Mouse (Mus musculus): ENCODE data around the gene Ppm1l. TPM values are rescaled to one million over a fixed set of nuclear protein-coding genes. Genes with fewer than 3 reads are reported as not detected.

The Ppm1l gene
- polyA plus RNA-seq, 1 experiment from 2014 or later: 17.2 TPM

DNA sequence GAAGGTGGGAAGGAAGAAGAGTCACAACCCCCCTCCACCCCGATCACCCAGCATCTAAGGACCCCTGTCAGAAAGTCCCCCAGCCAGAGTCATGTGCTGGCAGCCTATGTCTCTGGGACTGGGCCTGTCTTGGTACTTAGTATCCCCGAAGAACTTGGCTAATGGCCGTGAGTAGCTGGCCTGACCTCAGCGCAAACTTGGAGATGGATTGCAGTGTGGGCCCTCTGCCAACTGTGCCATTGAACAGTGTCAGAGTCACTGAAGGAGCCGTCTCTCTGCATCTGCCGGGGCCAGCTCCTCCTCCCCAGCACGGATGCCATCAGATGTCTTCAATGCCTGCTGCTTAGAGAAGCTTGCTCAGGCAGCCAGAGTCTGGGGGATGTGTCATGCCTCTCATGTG, 26.4 kb upstream of the Ppm1l start:
- Histone ChIP-seq H3K36me3 (ENCODE audit: control insufficient read depth, insufficient read depth, low read length) (no peaks in the 10 kb centered on the region), H3K4me3 (ENCODE audit: low read depth, low read length) (no peak overlapping the region), H3K27me3 (ENCODE audit: control insufficient read depth, insufficient read depth, low read length) (no peaks in the 10 kb centered on the region), H3K9ac (ENCODE audit: low read depth, low read length) (no peak overlapping the region), H3K4me2 (replicated peaks; ENCODE audit: low read depth, low read length) (no peak overlapping the region), H3K27ac (ENCODE audit: low read depth, low read length) (no peak overlapping the region), H3K4me1 (replicated peaks; ENCODE audit: control insufficient read depth, insufficient read depth, low read length) (no peaks in the 10 kb centered on the region), H3K9me3 (ENCODE audit: control insufficient read depth, low read length) (no peaks in the 10 kb centered on the region)
- WGBS: 79% methylated on average over 7 of the region's 7 CpGs
- no peak for DNase-seq (ENCODE audit: low spot score)
- no peak for ATAC-seq (ENCODE audit: low FRiP score)

DNA sequence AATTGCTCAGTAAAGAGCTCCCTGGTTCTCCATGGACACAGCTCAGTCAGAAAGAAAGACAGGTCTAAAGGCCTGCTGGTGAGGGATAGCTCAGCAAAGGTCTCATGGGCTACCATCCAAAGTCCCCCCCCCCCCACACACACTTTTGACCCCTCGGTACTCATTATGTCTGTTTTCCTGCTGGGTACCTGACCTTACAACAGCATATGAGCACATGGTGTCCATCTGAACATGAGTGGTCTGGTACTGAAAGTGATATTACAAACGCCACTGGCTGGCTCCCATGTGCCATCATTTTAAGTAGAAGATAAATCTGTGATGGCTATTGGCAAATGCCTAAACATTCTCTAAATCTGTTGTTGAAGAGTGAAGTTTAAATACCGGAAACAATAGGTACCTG, 25.8 kb upstream of the Ppm1l start:
- no peaks in the 10 kb centered on the region for H3K4me1 ChIP-seq (replicated peaks; ENCODE audit: control insufficient read depth, insufficient read depth, low read length)
- H3K4me3 ChIP-seq (ENCODE audit: low read depth, low read length): no peak overlapping the region
- WGBS: 71% methylated on average over 3 of the region's 3 CpGs
- ATAC-seq (ENCODE audit: low FRiP score) (no peak), DNase-seq (ENCODE audit: low spot score) (no peak)
- no peak overlapping the region for H3K9ac ChIP-seq (ENCODE audit: low read depth, low read length)
- H3K36me3 ChIP-seq (ENCODE audit: control insufficient read depth, insufficient read depth, low read length): no peaks in the 10 kb centered on the region
- no peaks in the 10 kb centered on the region for H3K27me3 ChIP-seq (ENCODE audit: control insufficient read depth, insufficient read depth, low read length)
- H3K4me2 ChIP-seq (replicated peaks; ENCODE audit: low read depth, low read length): no peak overlapping the region
- H3K9me3 ChIP-seq (ENCODE audit: control insufficient read depth, low read length): no peaks in the 10 kb centered on the region
- H3K27ac ChIP-seq (ENCODE audit: low read depth, low read length): no peak overlapping the region

DNA sequence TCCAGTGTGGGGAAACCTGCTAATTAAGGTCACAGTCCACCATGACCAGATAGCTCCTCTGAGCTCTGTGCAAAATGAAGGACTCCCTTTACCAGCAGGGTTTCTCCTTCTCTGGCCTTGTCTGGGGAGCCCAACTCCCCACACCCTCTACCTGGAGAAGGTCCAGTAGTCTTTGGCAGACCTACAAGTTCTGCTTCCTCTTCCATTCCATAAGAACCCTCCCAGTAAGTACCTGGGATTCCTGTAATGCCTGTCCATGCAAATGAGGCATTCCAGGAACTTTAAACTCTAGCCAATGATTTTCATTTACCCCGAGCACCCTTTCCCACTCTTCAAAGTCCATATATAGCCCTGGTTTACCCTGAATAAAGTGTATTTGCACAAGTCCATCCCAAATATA, 24.0 kb upstream of the Ppm1l start:
- no peaks in the 10 kb centered on the region for H3K27me3 ChIP-seq (ENCODE audit: control insufficient read depth, insufficient read depth, low read length)
- no peak overlapping the region for H3K27ac ChIP-seq (ENCODE audit: low read depth, low read length)
- H3K4me1 ChIP-seq (replicated peaks; ENCODE audit: control insufficient read depth, insufficient read depth, low read length): no peaks in the 10 kb centered on the region
- WGBS: 90% methylated on average over 1 of the region's 1 CpGs
- H3K9me3 ChIP-seq (ENCODE audit: control insufficient read depth, low read length): no peaks in the 10 kb centered on the region
- H3K36me3 ChIP-seq (ENCODE audit: control insufficient read depth, insufficient read depth, low read length): no peaks in the 10 kb centered on the region
- no peak overlapping the region for H3K9ac ChIP-seq (ENCODE audit: low read depth, low read length)
- H3K4me3 ChIP-seq (ENCODE audit: low read depth, low read length): no peak overlapping the region
- DNase-seq (ENCODE audit: low spot score): no peak
- no peak overlapping the region for H3K4me2 ChIP-seq (replicated peaks; ENCODE audit: low read depth, low read length)
- no peak for ATAC-seq (ENCODE audit: low FRiP score)

DNA sequence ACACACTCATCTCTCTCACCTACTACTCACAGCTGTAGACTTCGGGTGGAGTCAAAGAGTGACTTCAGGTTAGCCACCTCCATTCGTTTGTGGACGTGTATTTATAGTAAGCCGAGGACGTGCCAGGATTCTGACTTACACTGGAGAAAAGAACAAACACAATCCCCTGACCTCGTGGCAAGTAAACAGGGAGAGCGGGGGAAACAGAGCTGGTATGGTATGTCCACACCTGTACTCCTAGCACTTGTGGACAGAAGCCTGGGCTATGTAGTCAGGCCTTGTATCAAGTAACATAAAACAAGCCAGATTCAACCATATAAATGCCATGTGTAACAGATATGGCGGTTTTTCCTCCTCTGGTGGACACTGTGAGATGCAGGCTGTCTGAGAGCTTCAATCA, 20.4 kb upstream of the Ppm1l start:
- WGBS: 84% methylated on average over 8 of the region's 8 CpGs
- no peaks in the 10 kb centered on the region for H3K9me3 ChIP-seq (ENCODE audit: control insufficient read depth, low read length)
- DNase-seq (ENCODE audit: low spot score) (no peak), ATAC-seq (ENCODE audit: low FRiP score) (no peak)
- H3K36me3 ChIP-seq (ENCODE audit: control insufficient read depth, insufficient read depth, low read length): no peaks in the 10 kb centered on the region
- H3K4me2 ChIP-seq (replicated peaks; ENCODE audit: low read depth, low read length): no peak overlapping the region
- H3K27me3 ChIP-seq (ENCODE audit: control insufficient read depth, insufficient read depth, low read length): no peaks in the 10 kb centered on the region
- H3K4me1 ChIP-seq (replicated peaks; ENCODE audit: control insufficient read depth, insufficient read depth, low read length): no peaks in the 10 kb centered on the region
- no peak overlapping the region for H3K4me3 ChIP-seq (ENCODE audit: low read depth, low read length)
- H3K27ac ChIP-seq (ENCODE audit: low read depth, low read length): no peak overlapping the region
- H3K9ac ChIP-seq (ENCODE audit: low read depth, low read length): no peak overlapping the region

DNA sequence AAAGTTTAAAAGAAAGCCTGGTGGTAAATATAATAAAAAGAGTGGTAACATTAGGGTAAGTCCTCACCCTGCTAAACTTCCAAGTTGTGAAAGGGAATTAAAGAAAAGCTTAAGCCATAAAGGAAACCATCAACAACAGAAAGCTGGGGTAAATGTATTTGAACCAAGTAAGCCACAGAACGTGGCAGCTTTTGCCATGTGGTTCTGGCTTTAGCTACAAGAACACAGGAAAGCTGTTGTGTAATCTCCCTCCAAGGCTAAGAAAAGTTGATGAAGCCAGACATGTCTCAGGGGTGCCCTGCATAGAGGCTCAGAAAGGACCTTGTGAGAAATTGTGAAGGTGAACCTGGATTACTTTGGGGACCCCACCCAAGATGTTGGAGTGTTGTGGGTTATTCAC, 16.5 kb upstream of the Ppm1l start:
- H3K4me2 ChIP-seq (replicated peaks; ENCODE audit: low read depth, low read length): no peak overlapping the region
- no peak overlapping the region for H3K27ac ChIP-seq (ENCODE audit: low read depth, low read length)
- no peaks in the 10 kb centered on the region for H3K27me3 ChIP-seq (ENCODE audit: control insufficient read depth, insufficient read depth, low read length)
- H3K4me3 ChIP-seq (ENCODE audit: low read depth, low read length): no peak overlapping the region
- no peak for ATAC-seq (ENCODE audit: low FRiP score)
- H3K36me3 ChIP-seq (ENCODE audit: control insufficient read depth, insufficient read depth, low read length): no peaks in the 10 kb centered on the region
- H3K9ac ChIP-seq (ENCODE audit: low read depth, low read length): no peak overlapping the region
- no peaks in the 10 kb centered on the region for H3K9me3 ChIP-seq (ENCODE audit: control insufficient read depth, low read length)
- no peak for DNase-seq (ENCODE audit: low spot score)
- H3K4me1 ChIP-seq (replicated peaks; ENCODE audit: control insufficient read depth, insufficient read depth, low read length): no peaks in the 10 kb centered on the region
- WGBS: 87% methylated on average over 1 of the region's 1 CpGs

DNA sequence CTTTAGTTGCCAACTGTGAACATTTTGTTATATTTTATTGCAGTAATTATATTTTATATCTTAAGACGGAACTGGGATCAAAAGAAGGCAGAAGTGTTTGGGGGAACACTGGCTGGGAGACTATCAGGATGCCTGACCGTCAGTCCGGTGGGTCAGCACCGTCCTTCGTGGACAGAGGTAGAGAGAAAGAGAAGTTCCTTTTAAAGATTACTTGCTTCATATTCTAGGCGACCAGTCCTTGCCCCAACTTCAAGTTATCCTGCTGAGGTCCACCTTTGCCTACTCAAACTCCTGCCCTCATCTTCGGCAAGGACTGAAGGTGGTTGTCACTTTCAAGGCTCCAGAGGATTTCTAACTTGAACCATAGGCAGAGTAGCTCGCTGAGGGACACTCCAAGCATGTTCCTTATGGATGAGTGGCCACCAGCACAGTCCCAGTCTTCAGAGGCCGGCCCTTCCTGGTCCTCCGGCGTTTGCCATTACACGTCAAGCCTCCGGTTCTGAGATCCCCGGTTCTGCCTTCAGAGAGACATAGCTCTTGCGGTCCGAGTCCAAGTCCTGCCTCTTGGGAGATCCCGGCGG, 761 bp upstream of the Ppm1l start:
- H3K27ac ChIP-seq (ENCODE audit: low read depth, low read length): peak overlapping the region; percentile 85
- ATAC-seq (ENCODE audit: low FRiP score) (peak; percentile 70), DNase-seq (ENCODE audit: low spot score) (no peak)
- peak overlapping the region; percentile 94 for H3K4me2 ChIP-seq (replicated peaks; ENCODE audit: low read depth, low read length)
- peak overlapping the region; percentile 76 for H3K9ac ChIP-seq (ENCODE audit: low read depth, low read length)
- peak overlapping the region; percentile 79 for H3K4me3 ChIP-seq (ENCODE audit: low read depth, low read length)
- H3K9me3 ChIP-seq (ENCODE audit: control insufficient read depth, low read length): no peaks in the 10 kb centered on the region
- H3K4me1 ChIP-seq (replicated peaks; ENCODE audit: control insufficient read depth, insufficient read depth, low read length): peaks cover 4% of the 10 kb centered on the region; the same call in 1 of the 2 replicates
- H3K36me3 ChIP-seq (ENCODE audit: control insufficient read depth, insufficient read depth, low read length): no peaks in the 10 kb centered on the region
- 2% methylated on average over 18 of the region's 18 CpGs for WGBS
- no peaks in the 10 kb centered on the region for H3K27me3 ChIP-seq (ENCODE audit: control insufficient read depth, insufficient read depth, low read length)

DNA sequence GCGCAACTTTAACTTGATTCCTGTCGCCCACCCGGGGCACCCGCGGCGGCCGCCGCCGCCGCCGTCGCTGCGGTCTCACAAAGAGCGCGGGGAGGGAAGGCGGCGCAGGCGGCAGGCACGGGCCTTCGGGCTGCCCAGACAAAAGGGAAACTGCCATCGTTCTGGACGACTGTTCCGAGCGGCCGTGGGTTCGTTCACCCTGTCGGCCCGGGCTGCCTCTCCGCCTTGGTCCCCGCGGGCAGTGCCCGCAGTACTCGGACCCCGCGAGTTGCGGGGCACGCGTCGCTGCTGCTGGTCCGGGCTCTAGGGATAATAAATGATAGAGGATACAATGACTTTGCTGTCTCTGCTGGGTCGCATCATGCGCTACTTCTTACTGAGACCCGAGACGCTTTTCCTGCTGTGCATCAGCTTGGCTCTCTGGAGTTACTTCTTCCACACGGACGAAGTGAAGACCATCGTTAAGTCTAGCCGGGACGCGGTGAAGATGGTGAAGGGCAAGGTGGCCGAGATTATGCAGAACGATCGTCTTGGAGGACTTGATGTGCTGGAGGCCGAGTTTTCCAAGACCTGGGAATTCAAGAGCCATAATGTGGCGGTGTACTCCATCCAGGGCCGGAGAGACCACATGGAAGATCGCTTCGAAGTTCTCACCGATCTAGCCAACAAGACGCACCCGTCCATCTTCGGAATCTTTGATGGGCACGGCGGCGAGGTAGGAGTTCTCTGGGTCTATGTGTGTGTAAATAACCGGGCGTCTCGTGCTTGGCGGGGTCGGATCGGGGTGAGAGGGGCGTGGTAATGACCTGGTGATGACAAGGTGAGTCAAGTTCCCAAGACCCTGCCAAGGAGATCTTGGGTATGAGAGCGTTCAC, 827 bp downstream of the Ppm1l start:
- WGBS: under 1% methylated on average over 73 of the region's 73 CpGs
- no peaks in the 10 kb centered on the region for H3K27me3 ChIP-seq (ENCODE audit: control insufficient read depth, insufficient read depth, low read length)

DNA sequence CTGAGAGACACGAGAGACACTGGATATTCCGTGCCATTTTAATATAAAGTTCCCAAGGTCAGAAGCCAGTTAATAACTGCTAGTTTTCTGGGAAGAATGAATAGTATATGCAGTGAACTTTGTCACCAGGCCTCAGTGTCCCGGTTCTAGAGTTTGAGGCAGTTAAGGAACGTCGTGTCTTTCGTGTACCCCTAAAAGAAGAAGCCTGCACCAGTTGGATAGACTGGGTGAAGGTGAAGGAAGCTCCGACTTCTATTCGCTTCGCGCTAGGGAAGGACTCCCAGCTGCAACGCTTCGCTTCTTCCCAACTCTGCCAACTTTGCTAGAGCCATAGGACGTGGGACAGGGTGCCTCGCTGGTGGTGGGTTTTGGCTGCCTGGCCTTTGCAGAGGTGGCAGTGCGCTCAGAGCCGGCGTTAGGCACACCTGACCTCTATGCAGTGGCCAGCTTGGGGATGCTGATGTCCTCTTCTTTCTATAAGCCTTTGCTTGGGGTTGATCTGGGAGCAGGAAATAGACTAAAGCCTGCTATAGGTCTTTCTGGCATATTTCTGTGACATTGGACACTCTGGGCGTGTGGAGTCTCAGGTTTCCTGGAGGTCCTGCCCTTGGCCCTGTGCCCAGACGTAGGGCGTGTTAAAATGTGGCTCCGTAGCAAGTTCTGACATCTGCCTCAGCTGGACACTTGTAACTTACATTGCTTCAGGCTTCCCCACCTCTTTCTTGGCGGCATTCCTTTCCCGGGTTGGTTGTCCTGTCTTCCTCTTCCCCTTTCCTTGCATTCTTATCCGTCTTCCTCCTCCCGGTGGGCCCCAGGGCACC, 1.7 kb downstream of the Ppm1l start:
- Histone ChIP-seq H3K4me3 (ENCODE audit: low read depth, low read length) (peak overlapping the region; percentile 79), H3K9me3 (ENCODE audit: control insufficient read depth, low read length) (no peaks in the 10 kb centered on the region), H3K4me1 (replicated peaks; ENCODE audit: control insufficient read depth, insufficient read depth, low read length) (peaks cover 4% of the 10 kb centered on the region; the same call in 1 of the 2 replicates), H3K36me3 (ENCODE audit: control insufficient read depth, insufficient read depth, low read length) (no peaks in the 10 kb centered on the region), H3K27ac (ENCODE audit: low read depth, low read length) (no peak overlapping the region), H3K9ac (ENCODE audit: low read depth, low read length) (peak overlapping the region; percentile 92), H3K27me3 (ENCODE audit: control insufficient read depth, insufficient read depth, low read length) (no peaks in the 10 kb centered on the region), H3K4me2 (replicated peaks; ENCODE audit: low read depth, low read length) (peak overlapping the region; percentile 94)
- ATAC-seq (ENCODE audit: low FRiP score): no peak
- 5% methylated on average over 25 of the region's 25 CpGs for WGBS
- peak; percentile 56 for DNase-seq (ENCODE audit: low spot score)

More for the DNA sequence above, 827 bp downstream of the Ppm1l start:
- Histone ChIP-seq H3K9ac (ENCODE audit: low read depth, low read length) (peak overlapping the region; percentile 92), H3K4me2 (replicated peaks; ENCODE audit: low read depth, low read length) (peak overlapping the region; percentile 94), H3K36me3 (ENCODE audit: control insufficient read depth, insufficient read depth, low read length) (no peaks in the 10 kb centered on the region), H3K4me3 (ENCODE audit: low read depth, low read length) (peak overlapping the region; percentile 79), H3K9me3 (ENCODE audit: control insufficient read depth, low read length) (no peaks in the 10 kb centered on the region), H3K27ac (ENCODE audit: low read depth, low read length) (peak overlapping the region; percentile 83), H3K4me1 (replicated peaks; ENCODE audit: control insufficient read depth, insufficient read depth, low read length) (peaks cover 4% of the 10 kb centered on the region; the same call in 1 of the 2 replicates)
- ATAC-seq (ENCODE audit: low FRiP score) (peak; percentile 64), DNase-seq (ENCODE audit: low spot score) (peak; percentile 79)

Measured in hindbrain, embryonic 11.5 days (tissue).